Mouse (Mus musculus) layer of hippocampus, adult 9-11 months (tissue): Measurements from ENCODE around the gene Ahdc1.

ENCODE experiments used
- DNase-seq: peaks from one replicate; pipeline ENCODE4 v3.0.0; 2022

Ahdc1 gene

DNA sequence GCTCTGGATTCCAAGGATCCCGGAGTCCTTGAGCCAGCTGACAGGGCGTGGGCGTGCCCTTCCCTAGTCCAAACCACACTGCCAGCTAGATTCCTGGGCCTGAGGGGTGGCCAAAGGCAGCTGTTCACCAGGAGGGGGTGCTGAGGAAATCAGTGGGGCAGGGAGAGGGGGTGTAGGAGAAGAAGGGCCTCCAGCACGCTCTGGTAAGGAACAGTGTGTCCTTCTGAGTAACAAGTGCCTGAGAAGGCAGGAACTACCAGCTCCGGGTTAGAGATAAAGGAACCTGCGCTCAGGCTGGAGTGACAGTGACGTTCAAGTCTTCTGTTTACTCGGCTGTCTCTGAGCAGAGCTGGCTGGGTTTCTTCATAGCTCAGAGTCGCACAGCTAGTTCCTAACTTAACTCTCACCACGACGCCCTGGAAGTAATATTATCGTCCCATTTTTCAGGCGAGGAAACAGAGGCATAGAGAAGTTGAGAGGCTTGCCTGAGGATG is 96.8 kb downstream of the Ahdc1 start:
- DNase-seq: no peak

DNA sequence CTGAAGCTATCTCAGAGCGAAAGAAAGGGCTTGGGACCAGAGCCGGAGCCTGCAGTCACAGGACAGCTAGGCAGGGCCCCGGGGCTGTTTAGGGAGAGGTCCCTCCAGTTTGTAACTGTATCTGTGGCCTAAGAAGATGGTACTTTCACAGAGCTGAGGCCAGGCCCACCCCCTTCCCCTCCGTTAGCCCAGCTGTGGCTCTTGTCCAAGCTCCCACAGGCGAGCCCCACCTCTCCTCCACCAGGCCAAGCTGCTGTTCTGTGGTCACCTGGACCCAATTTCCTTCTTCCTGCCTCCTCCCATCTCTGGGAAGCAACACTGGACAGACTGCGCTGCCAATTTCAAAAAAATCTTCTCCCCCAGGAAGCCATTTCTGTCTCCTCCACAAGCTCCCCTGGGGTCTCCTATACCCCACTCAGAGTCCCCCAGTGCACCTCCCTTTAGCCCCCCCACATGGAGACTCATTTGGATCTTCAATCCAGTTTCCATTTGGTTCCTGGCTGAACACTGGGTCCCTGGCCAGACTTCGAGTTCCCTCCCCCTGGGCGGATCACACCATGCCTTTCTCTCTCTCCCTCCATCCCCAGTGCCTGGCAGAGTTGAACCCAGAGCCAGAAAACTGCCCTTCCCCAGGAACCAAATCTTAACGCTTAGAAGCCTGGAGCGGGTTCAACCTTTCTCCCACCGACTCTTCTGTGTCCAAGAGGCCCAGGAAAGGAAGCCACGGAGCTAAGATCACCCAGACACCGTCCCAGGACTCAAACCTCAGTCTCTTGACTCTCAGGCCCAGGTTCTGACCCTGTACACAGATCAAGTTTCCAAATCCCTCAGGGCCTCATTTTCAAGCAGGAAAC is 97.6 kb downstream of the Ahdc1 start:
- DNase-seq: no peak

DNA sequence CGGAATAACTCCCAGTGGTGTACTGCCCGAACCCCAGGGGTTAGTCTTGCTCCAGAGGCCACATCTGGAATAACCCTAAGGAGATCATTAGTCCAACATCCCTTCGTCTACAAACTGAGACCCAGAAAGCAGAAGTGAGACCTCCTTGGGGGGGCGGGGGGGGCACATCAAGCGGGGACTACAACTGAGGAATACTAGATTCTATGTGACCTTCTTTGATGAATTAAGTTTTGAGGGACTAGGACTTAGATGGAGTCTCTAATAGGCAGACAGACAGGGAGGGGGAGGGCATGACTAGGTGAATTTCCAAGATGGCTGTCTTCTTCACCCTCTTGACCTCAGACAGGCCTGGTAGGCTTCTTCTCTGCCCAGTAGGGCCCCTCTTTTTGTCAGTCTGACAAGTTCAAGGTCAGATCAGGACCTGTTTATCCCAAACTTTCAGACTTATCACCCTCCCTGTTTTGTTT is 98.3 kb downstream of the Ahdc1 start:
- DNase-seq: no peak

DNA sequence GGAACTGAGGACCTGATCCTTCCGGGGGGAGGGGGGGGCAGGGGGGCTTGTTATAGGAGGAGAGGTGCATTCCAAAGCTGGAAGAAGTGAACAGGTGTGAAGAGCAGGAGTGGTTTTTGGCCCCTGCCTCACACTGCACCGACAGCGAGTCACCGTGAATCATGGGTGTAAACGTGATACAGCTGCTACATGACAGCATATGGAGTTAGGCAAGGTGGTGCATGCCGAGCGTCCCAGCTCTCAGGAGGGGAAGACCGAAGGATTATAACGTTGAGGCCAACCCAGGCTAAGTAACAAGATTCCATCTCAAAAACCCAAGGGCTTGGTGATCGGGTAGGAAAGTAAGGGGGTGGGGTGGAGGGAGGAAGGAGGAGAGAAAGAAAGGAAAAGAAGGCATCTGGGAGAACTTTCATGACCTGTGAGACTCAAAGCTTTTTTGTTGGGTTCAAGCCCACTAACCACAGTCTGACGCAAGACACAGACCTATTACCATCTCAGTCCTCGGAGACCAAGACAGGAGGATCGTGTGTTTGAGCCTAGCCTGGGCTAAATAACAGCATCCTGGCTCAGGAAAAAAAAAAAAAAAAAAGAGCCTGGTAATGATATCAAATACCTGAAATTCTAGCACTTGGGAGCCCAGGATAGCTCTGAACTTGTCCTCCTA is 101.2 kb downstream of the Ahdc1 start:
- DNase-seq: no peak

DNA sequence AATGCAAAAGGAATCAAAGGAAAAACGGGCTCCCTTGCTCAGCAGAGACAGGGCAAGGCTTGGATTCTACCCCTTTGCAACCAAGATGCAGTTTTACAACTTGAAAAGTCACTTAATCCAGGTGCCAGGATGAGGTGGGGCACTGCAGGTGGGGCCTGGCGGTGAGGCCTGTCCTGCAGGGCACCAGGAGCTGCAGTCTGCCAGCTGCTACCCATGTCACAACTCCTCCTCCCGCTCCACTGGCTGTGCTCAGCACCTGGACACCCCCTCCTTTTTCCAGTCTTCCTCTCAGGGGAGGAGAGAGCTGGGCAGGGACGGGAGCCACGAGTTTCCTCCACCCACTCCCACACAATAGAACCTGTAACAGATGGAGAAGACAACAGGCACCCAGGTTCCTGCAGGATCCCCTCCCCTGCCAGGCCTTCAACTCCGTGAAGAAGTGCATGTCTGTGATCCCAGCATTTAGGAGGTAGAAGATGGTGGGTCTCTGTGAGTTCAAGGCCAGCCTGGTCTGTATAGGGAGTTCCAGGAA is 102.4 kb downstream of the Ahdc1 start:
- DNase-seq: no peak

DNA sequence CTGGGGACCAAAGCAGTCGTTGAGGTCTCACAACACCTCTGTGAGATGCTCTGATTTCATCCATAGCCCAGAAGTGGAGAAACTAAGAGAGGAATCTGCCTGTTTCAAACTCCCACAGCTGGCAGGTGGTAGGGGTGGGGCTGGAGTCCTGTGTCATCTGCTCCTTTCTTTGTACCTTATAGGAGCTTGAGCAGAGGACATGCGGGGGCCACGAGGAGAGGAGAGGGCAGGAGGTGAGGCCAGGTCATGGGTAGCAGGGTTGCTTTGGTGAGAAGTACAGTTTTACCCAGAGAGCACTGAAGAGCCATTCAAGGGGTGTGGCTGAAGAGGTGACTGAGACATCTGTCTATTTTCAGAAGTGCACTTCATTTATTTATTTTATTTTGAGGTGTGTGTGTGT is 103.7 kb downstream of the Ahdc1 start:
- DNase-seq: no peak

DNA sequence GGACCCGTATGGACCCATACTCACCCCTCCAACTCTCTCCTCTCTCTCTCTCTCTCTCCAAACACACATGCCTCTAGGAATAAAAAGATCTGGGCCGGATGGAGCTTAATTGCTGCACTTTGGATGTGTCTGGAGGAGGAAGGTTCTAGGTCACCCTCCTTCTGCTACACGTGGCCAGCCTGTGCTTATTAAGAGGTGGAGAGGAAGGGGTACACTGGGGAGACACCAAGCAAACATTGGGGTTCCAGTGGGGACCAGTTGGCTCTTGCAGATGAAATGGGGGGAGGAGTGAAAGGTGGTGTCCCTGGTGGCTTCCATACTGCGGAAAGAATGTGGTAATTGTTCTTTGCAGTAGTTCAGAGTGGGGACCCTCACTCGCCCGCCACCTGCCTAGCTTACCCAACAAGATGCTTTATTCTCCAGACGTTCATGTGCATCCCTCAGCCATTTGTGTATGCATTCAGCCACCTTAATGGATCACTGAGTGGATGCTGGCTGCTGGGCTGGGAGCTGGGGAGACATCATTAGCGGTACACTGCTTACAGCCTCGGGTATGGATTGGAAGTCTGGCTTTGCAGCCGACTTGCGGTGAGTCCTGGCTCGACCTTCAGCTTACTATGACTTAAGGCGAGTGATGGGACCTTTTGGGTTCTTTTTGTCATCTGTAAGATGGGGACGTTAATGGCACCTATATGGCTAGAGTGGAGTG is 104.8 kb downstream of the Ahdc1 start:
- DNase-seq: no peak

DNA sequence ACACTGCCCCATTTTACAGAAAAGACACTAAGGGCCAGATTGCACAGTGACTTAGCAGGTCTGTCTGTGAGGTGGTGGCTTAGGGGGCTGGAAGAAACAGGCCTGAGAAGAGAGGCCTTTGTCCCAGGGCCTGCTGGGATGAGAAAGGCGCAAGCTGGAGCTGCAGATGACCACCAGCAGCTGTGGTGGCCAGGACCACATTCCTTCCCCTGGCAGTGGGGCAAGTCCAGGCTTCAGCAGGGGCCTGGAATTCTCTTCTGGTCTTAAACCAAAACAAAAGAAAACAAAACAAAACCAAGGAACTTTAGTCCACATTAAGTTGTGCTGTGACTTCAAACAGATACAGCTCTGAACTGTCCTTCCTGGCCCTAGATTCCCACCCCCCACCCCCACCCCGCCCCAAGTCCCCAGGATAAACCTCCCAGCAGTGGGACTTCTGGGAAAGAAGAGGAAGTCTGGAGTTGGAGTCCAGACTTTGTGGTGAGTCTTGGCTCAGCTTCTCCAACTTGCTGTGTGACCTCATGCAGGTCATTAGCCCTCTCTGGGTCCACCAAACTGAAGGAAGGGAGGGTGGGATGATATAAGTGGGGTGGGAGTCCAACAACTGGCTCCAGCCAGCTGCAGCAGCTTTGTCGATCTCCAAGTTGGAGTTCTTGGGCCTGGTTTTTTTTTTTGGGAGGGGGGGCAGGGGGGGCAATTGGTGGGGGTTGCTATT is 105.9 kb downstream of the Ahdc1 start:
- no peak for DNase-seq

DNA sequence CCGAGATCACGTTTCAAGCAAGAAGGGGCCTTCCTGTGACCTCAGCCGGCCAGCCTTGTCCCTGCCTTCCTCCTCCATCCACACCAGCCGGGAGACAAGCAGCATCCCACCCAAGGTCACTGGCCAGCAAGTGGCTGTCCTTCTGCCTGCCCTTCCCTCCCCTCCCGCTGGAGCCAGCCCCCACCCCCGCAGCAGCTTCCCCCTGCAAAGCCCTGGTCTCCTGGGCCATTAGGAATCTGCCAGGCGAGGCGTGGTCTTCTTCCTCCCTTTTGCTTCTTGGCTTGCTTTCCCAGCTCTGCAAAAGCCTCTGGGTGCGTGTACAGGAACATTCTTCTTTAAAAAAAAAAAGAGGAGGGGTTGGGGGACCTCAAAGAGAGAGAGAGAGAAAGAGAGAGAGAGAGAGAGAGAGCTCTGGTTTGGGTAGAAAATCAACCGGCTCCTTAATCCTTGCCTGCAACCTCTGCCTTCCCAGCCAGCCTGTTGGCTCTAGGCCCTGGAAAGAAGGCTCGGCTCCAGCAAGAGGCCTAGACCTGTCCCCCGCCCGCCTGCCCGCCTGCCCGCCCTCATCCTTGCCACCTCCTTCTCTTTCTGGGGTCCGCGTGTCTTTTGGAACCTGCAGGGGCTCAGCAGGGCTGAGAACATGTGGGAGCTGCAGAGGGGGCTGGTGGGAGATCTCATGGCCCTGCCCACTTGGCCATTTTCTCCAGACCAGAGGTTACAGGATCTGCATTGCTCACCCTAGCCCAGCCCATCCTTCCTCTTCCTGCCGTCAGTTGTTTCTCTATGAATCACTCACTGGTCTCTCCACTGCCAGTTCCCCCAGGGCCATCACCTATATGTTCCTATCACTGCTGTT is 106.7 kb downstream of the Ahdc1 start:
- DNase-seq: peak; percentile 35

DNA sequence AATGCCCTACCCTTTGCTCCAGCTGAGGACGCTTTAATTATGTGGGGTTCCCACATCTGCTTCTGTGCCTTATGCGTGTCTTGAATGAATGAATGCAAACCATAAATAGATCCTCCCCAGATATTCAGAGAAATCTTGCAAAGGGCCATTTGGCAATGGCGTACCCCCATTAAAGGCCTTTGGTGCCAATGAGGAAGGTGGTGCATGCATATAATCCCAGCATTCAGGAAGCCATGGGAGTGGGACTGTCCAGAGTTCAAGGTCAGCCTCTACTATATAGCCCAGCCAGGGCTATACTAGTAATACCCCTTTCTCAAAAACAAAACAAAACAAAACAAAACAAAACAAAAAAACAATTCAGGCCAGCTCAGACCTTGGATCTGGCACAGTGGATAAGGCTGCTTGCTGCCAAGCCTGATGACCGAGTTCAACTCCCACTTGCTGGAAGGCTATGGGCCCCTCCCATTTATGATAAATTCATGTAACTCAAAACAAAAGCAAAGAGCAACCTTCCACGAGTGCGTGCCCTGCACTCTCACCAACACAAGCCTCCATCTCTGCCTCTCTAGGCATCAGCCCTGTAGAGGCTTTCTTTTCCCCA is 107.8 kb downstream of the Ahdc1 start:
- DNase-seq: no peak

DNA sequence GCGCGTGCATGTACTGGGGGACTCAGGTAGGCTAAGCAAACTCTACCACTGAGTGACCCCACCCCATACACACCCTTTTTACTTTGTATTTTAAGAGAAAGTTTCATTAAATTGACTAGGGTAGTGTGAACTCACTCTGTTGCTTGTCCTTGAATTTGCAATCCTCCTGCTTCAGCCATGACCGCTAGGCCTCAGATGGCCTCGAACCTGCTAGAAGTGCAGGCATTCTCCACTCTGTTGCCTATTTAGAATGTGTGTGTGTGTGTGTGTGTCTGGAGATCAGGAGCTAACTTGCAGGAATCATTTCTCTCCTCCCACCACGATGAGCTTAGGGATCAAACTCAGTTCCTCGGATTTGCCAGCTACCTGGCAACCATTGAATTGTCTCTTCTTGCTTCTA is 108.5 kb downstream of the Ahdc1 start:
- DNase-seq: no peak

DNA sequence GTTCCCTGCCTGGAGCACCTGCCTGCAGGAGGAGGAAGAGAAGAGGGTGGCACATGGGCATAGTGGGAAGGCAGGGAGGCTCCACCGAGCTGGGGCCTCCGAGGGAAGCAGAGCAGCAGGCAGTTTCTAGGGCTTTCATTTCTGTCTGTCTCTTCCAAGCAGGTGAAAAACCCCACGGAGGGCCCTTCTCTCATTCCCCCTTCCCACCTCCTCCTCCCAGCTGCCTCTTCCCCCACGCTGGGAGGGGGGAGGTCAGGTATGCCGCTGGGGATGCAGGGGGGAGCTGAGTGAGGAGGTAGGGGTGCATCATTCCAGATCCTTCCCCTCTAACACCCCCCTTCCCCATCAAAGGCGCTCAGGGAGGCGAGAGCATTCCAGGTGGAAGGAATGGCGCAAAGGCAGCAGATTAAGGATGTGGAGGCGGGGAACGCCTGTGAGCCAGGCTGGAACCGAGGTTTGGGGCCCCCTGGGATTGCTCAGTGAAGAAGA is 109.8 kb downstream of the Ahdc1 start:
- DNase-seq: peak; percentile 23

DNA sequence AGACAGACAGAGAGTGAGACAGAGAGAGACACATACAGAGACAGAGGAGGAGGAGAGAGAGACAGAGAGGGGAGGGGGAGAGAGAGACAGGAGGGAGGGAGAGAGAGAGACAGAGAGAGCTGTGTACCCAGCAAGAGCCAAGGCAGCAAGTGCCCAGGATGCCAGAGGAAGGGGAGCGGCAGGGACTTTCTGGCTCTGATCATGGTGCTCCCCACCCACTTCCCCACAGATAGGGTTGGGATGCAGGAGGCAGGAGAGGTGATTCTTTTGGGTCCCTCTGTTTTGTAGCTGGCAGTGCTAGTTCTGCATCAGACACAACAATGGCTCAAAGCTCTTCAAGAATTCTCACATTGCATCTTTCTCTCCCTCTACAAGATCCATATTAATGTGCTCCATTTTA is 110.4 kb downstream of the Ahdc1 start:
- DNase-seq: no peak

DNA sequence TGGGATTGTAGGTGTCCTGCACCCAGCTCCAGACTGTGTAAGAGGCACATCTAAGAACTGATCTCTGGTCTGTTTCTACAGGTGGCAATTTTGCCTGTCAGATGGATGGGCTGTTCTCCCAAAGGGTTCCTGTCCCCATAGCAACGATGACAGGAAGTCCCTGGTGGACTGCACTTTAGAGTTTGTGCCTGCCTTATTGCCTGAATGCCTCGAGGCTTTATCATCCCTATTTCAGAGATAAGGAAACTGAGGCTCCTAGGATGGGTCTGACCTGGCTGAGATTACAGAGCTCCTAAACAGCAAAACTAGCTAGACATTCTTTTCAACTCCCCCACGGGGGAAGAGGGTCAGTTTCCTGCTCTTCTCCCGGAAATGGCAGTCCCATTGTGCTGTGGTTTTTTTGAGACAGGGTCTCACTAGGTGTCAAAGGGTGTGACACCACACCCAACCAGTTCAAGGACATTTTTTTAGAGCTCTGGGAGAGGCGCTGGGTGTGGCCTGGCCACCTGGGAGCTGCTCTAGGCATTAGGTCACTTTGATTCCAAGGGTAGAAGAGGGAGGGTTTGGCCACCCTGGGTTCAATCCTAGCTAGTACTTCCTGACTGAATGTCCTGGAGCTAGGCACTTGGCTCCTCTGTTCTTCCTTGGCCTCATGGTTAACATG is 111.0 kb downstream of the Ahdc1 start:
- no peak for DNase-seq

DNA sequence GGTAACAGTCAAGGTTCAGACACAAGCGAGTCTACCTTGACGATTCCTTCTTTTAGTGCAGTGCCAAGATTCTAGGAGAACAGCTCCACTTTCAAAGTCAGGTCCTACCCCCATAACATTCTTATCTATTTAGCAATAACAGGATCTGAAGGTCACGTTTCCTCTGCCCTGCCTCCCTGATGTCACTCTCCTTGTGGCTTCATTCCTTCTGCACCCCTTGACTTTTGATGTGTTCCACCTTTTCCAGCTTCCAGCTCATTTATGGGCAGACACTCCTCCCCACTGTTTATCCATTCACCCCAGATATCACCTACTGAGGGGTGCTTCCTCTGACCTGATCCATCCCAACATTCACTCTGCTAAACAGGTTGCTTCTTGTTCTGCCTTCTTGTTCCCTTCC is 116.0 kb downstream of the Ahdc1 start:
- no peak for DNase-seq
